Mouse (Mus musculus) liver, postnatal 0 days (tissue): ENCODE data around the gene Vash1. TPM values are rescaled to one million over a fixed set of nuclear protein-coding genes. Genes with fewer than 3 reads are reported as not detected.

Experiments
- ATAC-seq: fragments of 200-750 bp; cut with Nextera tagmentation; 2 replicates; pipeline ENCODE4 v1.8.0; 2017; ENCODE audit warnings: mild to moderate bottlenecking, moderate library complexity
- DNase-seq: peaks from one replicate; pipeline ENCODE4 v3.0.0-alpha.2; 2016
- H3K27ac ChIP-seq: fragments of 300-500 bp; sonication (generic); 2 replicates; pipeline ENCODE4 v1.5.1; 2014; ENCODE audit warnings: antibody characterized with exemption, moderate library complexity, mild to moderate bottlenecking, low read depth
- H3K27me3 ChIP-seq: fragments of 300-500 bp; sonication (generic); 2 replicates; pipeline ENCODE4 v1.6.1; 2014; ENCODE audit warnings: low read length, control low read depth, mixed read lengths; ENCODE audit not compliant: insufficient read depth
- H3K36me3 ChIP-seq: fragments of 300-500 bp; sonication (generic); replicated peaks from 2 replicates; pipeline ENCODE4 v1.6.1; 2014; ENCODE audit warnings: mild to moderate bottlenecking, control low read depth, low read length, moderate library complexity, mixed read lengths; ENCODE audit not compliant: insufficient read depth
- H3K4me1 ChIP-seq: fragments of 300-500 bp; sonication (generic); 2 replicates; pipeline ENCODE4 v1.6.1; 2014; ENCODE audit warnings: antibody characterized with exemption, mild to moderate bottlenecking, control low read depth; ENCODE audit not compliant: insufficient read depth
- H3K4me2 ChIP-seq: fragments of 300-500 bp; sonication (generic); 2 replicates; pipeline ENCODE4 v1.6.1; 2014; ENCODE audit warnings: low read depth, mild to moderate bottlenecking, low read length, moderate library complexity, mixed read lengths
- H3K4me3 ChIP-seq: fragments of 300-500 bp; sonication (generic); 2 replicates; pipeline ENCODE4 v1.5.1; 2014; ENCODE audit warnings: low read depth, low read length
- H3K9ac ChIP-seq: fragments of 300-500 bp; sonication (generic); replicated peaks from 2 replicates; pipeline ENCODE4 v1.6.1; 2014; ENCODE audit warnings: mild to moderate bottlenecking, moderate library complexity
- H3K9me3 ChIP-seq: fragments of 300-500 bp; sonication (generic); 2 replicates; pipeline ENCODE4 v1.6.1; 2016; ENCODE audit warnings: mild to moderate bottlenecking, control low read depth, low read length, mixed read lengths
- CTCF ChIP-seq: sonication (generic); IDR thresholded peaks from 2 replicates; pipeline ENCODE4 v1.5.1; 2016; ENCODE audit warnings: antibody characterized with exemption, low read depth
- EP300 ChIP-seq: IDR thresholded peaks from 2 replicates; pipeline ENCODE4 v1.6.1; 2016; ENCODE audit warnings: antibody characterized with exemption, low read depth, mild to moderate bottlenecking
- WGBS: fragments of 180-500 bp; shearing (Covaris S2); extraction: QIAGEN DNeasy Blood & Tissue Kit; methylation state at CpG from one replicate; pipeline ENCODE4 v1.1.7; 2014; ENCODE audit not compliant: insufficient replicate concordance; 5-methylcytosine and 5-hydroxymethylcytosine counted together
- polyA plus RNA-seq: library from polyadenylated mRNA; unstranded; fragments of >200 nt; fragmentation: Nextera tagmentation; extraction: Ambion mirVana; gene quantifications from 2 replicates; pipeline ENCODE4 v1.2.1, GENCODE M21; 2015

The Vash1 gene
- polyA plus RNA-seq, 1 experiment from 2014 or later: 1.4 TPM

GRCm38 (mm10) chr12:86687445-86687955, 9.0 kb downstream of the Vash1 start:
- no peaks in the 10 kb centered on the region for H3K9me3 ChIP-seq
- ATAC-seq (peak; percentile 8; the same call in 1 of the 2 replicates), DNase-seq (no peak)
- no peak overlapping the region for H3K4me2 ChIP-seq
- no peaks in the 10 kb centered on the region for H3K27me3 ChIP-seq
- H3K9ac ChIP-seq: no peak overlapping the region
- H3K27ac ChIP-seq: 0 out of 2 replicates have a peak overlapping the region, but pooled peaks have one; percentile 40
- 45% methylated on average over 4 of the region's 4 CpGs for WGBS
- H3K36me3 ChIP-seq: no peaks in the 10 kb centered on the region
- H3K4me1 ChIP-seq: peaks cover 3% of the 10 kb centered on the region; the same call in 1 of the 2 replicates
- H3K4me3 ChIP-seq: no peak overlapping the region
- TF ChIP-seq CTCF (no peak), EP300 (no peak)

GRCm38 (mm10) chr12:86687971-86688573, 9.6 kb downstream of the Vash1 start:
- Histone ChIP-seq H3K4me2 (no peak overlapping the region), H3K4me1 (peaks cover 3% of the 10 kb centered on the region; the same call in 1 of the 2 replicates), H3K4me3 (no peak overlapping the region), H3K9me3 (no peaks in the 10 kb centered on the region), H3K27ac (no peak overlapping the region), H3K9ac (no peak overlapping the region), H3K27me3 (no peaks in the 10 kb centered on the region), H3K36me3 (no peaks in the 10 kb centered on the region)
- TF ChIP-seq EP300 (no peak), CTCF (no peak)
- DNase-seq (no peak), ATAC-seq (peak; percentile 58)
- 68% methylated on average over 4 of the region's 4 CpGs for WGBS

- DNase-seq: no peak
- Histone ChIP-seq H3K9ac (no peak overlapping the region), H3K36me3 (no peaks in the 10 kb centered on the region), H3K27ac (no peak overlapping the region), H3K4me3 (no peak overlapping the region), H3K4me1 (peaks cover 3% of the 10 kb centered on the region; the same call in 1 of the 2 replicates), H3K4me2 (no peak overlapping the region), H3K27me3 (no peaks in the 10 kb centered on the region), H3K9me3 (no peaks in the 10 kb centered on the region)
- TF ChIP-seq EP300 (no peak), CTCF (no peak)
- WGBS: 94% methylated on average over 27 of the region's 27 CpGs
- ATAC-seq: no peak
These were observed 10.4 kb downstream of the Vash1 start for GRCm38 (mm10) chr12:86688917-86689316.

GRCm38 (mm10) chr12:86690700-86691485, 12.4 kb downstream of the Vash1 start:
- DNase-seq (no peak), ATAC-seq (no peak)
- Histone ChIP-seq H3K4me3 (no peak overlapping the region), H3K27me3 (no peaks in the 10 kb centered on the region), H3K36me3 (no peaks in the 10 kb centered on the region), H3K9me3 (no peaks in the 10 kb centered on the region), H3K4me2 (no peak overlapping the region), H3K9ac (no peak overlapping the region), H3K4me1 (peaks cover 3% of the 10 kb centered on the region; the same call in 1 of the 2 replicates), H3K27ac (0 out of 2 replicates have a peak overlapping the region, but pooled peaks have one; percentile 34)
- 41% methylated on average over 12 of the region's 12 CpGs for whole genome bisulfite sequencing
- no peak for TF ChIP-seq EP300
- TF ChIP-seq CTCF: no peak

GRCm38 (mm10) chr12:86692471-86693356, 14.2 kb downstream of the Vash1 start:
- Histone ChIP-seq H3K27me3 (no peaks in the 10 kb centered on the region), H3K4me1 (no peaks in the 10 kb centered on the region), H3K4me2 (no peak overlapping the region), H3K9me3 (no peaks in the 10 kb centered on the region), H3K9ac (no peak overlapping the region), H3K27ac (no peak overlapping the region), H3K4me3 (no peak overlapping the region), H3K36me3 (no peaks in the 10 kb centered on the region)
- TF ChIP-seq EP300: no peak
- no peak for TF ChIP-seq CTCF
- DNase-seq (no peak), ATAC-seq (no peak)
- 56% methylated on average over 5 of the region's 5 CpGs for WGBS
